8 mouse cellular contexts compared by ENCODE assay signal in genomic region chr7:67371891-67372672, GRCm38 (mm10). TPM values are rescaled to one million over a fixed set of nuclear protein-coding genes. Genes with fewer than 3 reads are reported as not detected.
DNase-seq lines count a peak whose midpoint lies in the region; ATAC-seq and TF ChIP-seq lines count a peak whose summit lies in the region.

No protein-coding gene starts in this region.

- H3K4me3 ChIP-seq in left cerebral cortex, adult 2 months: peak overlapping the region; percentile 76
- peak overlapping the region; percentile 87 for H3K4me3 ChIP-seq in embryonic fibroblast, embryonic 13.5 days (ENCODE audit: insufficient read depth, low read length)
- H3K4me3 ChIP-seq in limb, embryonic 13.5 days: peak overlapping the region; percentile 96

- intact Hi-C loops in left cerebral cortex, adult 2 months (cut with DNase I): loop anchor here (5.0 kb wide), 6 partner anchors 70 to 255 kb away; no protein-coding TSS in a partner anchor
- intact Hi-C loops in heart, postnatal 36 days (cut with DNase I): loop anchor here (2.0 to 5.0 kb wide), 6 partner anchors 79 to 259 kb away; no protein-coding TSS in a partner anchor

- H3K9me3 ChIP-seq in limb, embryonic 13.5 days: no peaks in the 10 kb centered on the region

- peak overlapping the region; percentile 100 for H3K27ac ChIP-seq in left cerebral cortex, adult 2 months
- no peak overlapping the region for H3K27ac ChIP-seq in embryonic fibroblast, embryonic 13.5 days (ENCODE audit: insufficient read depth, low read length)
- peak overlapping the region; percentile 99 for H3K27ac ChIP-seq in limb, embryonic 13.5 days

- no peak for TF ChIP-seq POLR2A in embryonic fibroblast, embryonic 13.5 days (IDR thresholded peaks at IDR 0.05; ENCODE audit: low read depth, low read length)

- H3K36me3 ChIP-seq in limb, embryonic 13.5 days: no peaks in the 10 kb centered on the region

- peak overlapping the region; percentile 93 for H3K4me2 ChIP-seq in limb, embryonic 13.5 days (replicated peaks)

- WGBS in limb, embryonic 13.5 days: under 1% methylated on average over 48 of the region's 75 CpGs

- ATAC-seq in limb, embryonic 13.5 days (ENCODE audit: low FRiP score, low read depth): peak; percentile 71

- TF ChIP-seq CTCF in left cerebral cortex, adult 2 months (IDR thresholded peaks at IDR 0.05): no peak
- TF ChIP-seq CTCF in embryonic fibroblast, embryonic 13.5 days (IDR thresholded peaks at IDR 0.05; ENCODE audit: borderline replicate concordance, insufficient read depth, low read length): no peak

- peak; percentile 22 to 28 for DNase-seq in left cerebral cortex, adult 2 months (ENCODE audit: extremely low spot score in 1 of 2, low spot score in 2 of 2)
- no peak for DNase-seq in left cerebral cortex, adult 9 months (ENCODE audit: low spot score in 2 of 2)
- peak; percentile 21 for DNase-seq in adrenal gland, adult 8-10 months
- DNase-seq in heart, postnatal 36 days: peak; percentile 51 to 62
- peak; percentile 47 for DNase-seq in naive thymus-derived CD4-positive, alpha-beta T cell, adult 2 months (ENCODE audit: low read depth)
- peak; percentile 59 to 71 for DNase-seq in thymus, postnatal 36 days

- peaks cover 4% of the 10 kb centered on the region; the same call in 1 of the 2 replicates for H3K4me1 ChIP-seq in embryonic fibroblast, embryonic 13.5 days (ENCODE audit: control insufficient read depth, insufficient read depth, low read length)
- peaks cover 26% of the 10 kb centered on the region for H3K4me1 ChIP-seq in limb, embryonic 13.5 days

- H3K27me3 ChIP-seq in limb, embryonic 13.5 days: no peaks in the 10 kb centered on the region

- peak overlapping the region; percentile 99 for H3K9ac ChIP-seq in limb, embryonic 13.5 days

RNA-seq across cellular contexts. Expression of gene Mef2a, which starts 0.6 kb away (rescaled TPM):
- 100 to 1,000 TPM; 107 to 109 TPM for total RNA-seq in left cerebral cortex, adult 2 months (2021)
- 10 to 100 TPM; 47.9 to 76.3 (median 63.2) TPM for total RNA-seq in adrenal gland, adult 8-10 months (2022)
- 59.4 and 74.2 TPM in 2 replicates for polyA plus RNA-seq in embryonic fibroblast, embryonic 13.5 days (2011; ENCODE audit: insufficient read length, low read depth, missing spikeins)
- 100 to 1,000 TPM; 126 to 142 TPM for total RNA-seq in heart, postnatal 36 days (2021)
- polyA plus RNA-seq in limb, embryonic 13.5 days (2015; fragmentation: Nextera tagmentation; extraction: Ambion mirVana): 40.2 and 40.6 TPM in 2 replicates

Comparison
In these comparisons a context has a peak if more than half of its experiments do, and no peak if none do; other contexts are left out.
1. DNase-seq: peak in left cerebral cortex, adult 2 months (2 of 2), adrenal gland, adult 8-10 months (single experiment), heart, postnatal 36 days (2 of 2), naive thymus-derived CD4-positive, alpha-beta T cell, adult 2 months (single experiment) and thymus, postnatal 36 days (2 of 2); none in left cerebral cortex, adult 9 months (0 of 2).
2. Peak in every context shown above with its lines, with median percentiles within 50 percentile points of each other: H3K4me3 ChIP-seq.